Mouse (Mus musculus): ENCODE results near the gene Scd4. TPM values are rescaled to one million over a fixed set of nuclear protein-coding genes. Genes with fewer than 3 reads are reported as not detected.
"Not testable (repeated sequence)": the region's sequence is repeated elsewhere in the genome, so short reads cannot be mapped to it uniquely, and the experiment has no call there.

Gene Scd4
- polyA plus RNA-seq, 1 experiment from 2014 or later = 0.05 TPM

DNA sequence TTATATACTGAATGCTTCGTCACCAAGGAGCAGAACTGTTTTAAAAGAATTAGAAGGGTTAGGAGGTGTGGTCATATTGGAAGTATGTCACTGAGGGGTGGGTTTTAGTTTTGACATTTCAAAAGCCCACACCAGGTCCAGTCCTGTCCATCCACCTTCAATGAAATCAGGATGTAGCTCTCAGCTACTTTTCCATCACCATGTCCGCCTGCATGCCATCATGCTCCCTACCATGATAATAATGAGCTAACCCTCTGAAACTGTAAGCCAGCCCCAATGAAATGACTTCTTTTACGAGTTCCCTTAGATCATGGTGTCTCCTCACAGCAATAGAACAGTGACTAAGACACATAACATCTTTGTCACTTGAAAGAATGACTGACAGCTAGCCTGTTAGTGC, 12.6 kb upstream of the Scd4 start:
- H3K27me3 ChIP-seq = no peaks in the 10 kb centered on the region
- no peak overlapping the region for H3K4me3 ChIP-seq (replicated peaks)
- ATAC-seq (ENCODE audit: low read depth) = no peak
- no peak overlapping the region for H3K9ac ChIP-seq
- H3K27ac ChIP-seq = no peak overlapping the region
- H3K9me3 ChIP-seq (replicated peaks) = no peaks in the 10 kb centered on the region
- WGBS (ENCODE audit: insufficient replicate concordance) = 67% methylated on average over 3 of the region's 3 CpGs
- no peak overlapping the region for H3K4me2 ChIP-seq
- peaks cover 3% of the 10 kb centered on the region for H3K4me1 ChIP-seq (replicated peaks)
- H3K36me3 ChIP-seq = no peaks in the 10 kb centered on the region
- DNase-seq = no peak

DNA sequence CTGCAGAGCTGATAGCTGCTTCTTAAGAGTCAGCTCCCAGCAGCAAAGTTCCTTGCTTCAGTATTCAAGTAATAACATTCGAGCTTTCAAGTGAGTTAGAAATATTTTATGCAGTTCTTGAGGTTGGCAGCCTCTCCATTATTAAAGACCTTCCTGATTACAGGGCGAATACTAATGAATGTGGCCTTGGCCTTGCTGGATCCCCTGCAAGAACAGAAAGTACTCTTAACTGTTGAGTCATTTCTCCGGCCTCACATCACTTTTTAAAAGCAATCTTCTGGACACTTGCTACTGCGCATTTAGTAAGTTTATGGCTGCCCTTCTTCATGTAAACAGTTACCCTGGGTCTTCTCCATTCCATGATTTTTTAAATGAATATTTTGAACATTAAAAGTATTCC, 11.7 kb upstream of the Scd4 start:
- Histone ChIP-seq H3K27ac (no peak overlapping the region), H3K27me3 (no peaks in the 10 kb centered on the region), H3K4me1 (replicated peaks) (no peaks in the 10 kb centered on the region), H3K4me3 (replicated peaks) (no peak overlapping the region), H3K9ac (no peak overlapping the region), H3K9me3 (replicated peaks) (no peaks in the 10 kb centered on the region), H3K4me2 (no peak overlapping the region), H3K36me3 (no peaks in the 10 kb centered on the region)
- DNase-seq = no peak
- no peak for ATAC-seq (ENCODE audit: low read depth)
- WGBS (ENCODE audit: insufficient replicate concordance) = 62% methylated on average over 4 of the region's 4 CpGs

DNA sequence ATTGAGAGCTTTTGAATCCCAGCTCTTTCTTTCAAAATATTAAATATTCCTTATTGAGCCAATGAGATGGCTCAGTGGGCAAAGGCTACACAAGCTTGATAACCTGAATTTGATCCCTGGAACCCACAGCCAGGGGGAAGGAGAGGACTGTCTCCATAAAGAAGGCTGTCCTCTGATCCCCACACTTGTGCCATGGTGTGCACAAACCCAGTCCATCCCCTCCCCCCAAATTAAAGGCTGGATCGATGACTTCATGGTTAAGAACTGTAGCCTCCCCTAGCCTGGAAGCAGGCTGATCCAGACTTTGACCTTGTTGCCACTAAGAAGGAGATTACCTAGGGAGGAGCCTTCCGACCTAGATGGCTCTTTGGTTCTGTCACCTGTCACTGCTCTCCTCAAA, 11.3 kb upstream of the Scd4 start:
- no peaks in the 10 kb centered on the region for H3K27me3 ChIP-seq
- WGBS (ENCODE audit: insufficient replicate concordance) = 65% methylated on average over 2 of the region's 2 CpGs
- no peak for ATAC-seq (ENCODE audit: low read depth)
- no peak for DNase-seq
- no peak overlapping the region for H3K4me2 ChIP-seq
- H3K27ac ChIP-seq = no peak overlapping the region
- no peaks in the 10 kb centered on the region for H3K36me3 ChIP-seq
- H3K9me3 ChIP-seq (replicated peaks) = no peaks in the 10 kb centered on the region
- no peaks in the 10 kb centered on the region for H3K4me1 ChIP-seq (replicated peaks)
- no peak overlapping the region for H3K4me3 ChIP-seq (replicated peaks)
- H3K9ac ChIP-seq = no peak overlapping the region

DNA sequence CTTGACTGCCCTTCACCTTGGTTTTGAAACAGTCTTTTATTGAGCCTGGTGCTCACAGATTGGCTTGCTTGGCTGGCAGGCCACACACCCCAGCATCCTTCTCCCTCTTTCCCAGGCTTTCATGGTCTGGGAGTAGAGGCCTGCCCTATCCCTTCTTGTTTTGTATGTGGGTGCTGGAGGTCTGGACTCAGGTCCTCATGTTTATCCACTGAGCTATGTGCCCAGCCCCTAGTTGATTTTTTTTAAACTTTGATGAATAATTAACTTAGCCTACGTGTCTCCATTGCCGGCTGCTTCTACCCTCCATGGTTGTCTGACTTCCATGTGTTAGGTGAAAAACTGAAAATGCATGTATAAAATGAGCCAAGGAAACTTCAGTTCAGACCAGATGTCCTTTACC, 3.3 kb upstream of the Scd4 start:
- Histone ChIP-seq H3K4me3 (replicated peaks) (no peak overlapping the region), H3K9ac (no peak overlapping the region)

DNA sequence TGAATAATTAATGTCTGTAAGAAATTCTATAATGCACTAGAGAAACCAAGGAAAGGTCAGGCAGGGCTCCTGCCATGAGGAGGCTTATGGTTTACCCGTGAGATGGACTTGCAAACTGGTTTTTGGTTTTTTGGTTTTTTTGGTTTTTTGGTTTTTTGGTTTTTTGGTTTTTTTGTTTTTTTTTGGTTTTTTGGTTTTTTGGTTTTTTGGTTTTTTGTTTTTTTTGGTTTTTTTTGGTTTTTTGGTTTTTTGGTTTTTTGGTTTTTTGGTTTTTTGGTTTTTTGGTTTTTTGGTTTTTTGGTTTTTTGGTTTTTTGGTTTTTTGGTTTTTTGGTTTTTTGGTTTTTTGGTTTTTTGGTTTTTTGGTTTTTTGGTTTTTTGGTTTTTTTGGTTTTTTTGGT, 1.8 kb upstream of the Scd4 start:
- DNase-seq; ATAC-seq (ENCODE audit: low read depth); H3K4me1 ChIP-seq (replicated peaks); H3K9me3 ChIP-seq (replicated peaks); H3K9ac ChIP-seq; H3K27me3 ChIP-seq; H3K4me3 ChIP-seq (replicated peaks); H3K27ac ChIP-seq; H3K4me2 ChIP-seq; H3K36me3 ChIP-seq: not testable (repeated sequence)
- 83% methylated on average over 1 of the region's 1 CpGs for WGBS (ENCODE audit: insufficient replicate concordance)

More for the DNA sequence above, 3.3 kb upstream of the Scd4 start:
- no peak overlapping the region for H3K27ac ChIP-seq
- H3K9me3 ChIP-seq (replicated peaks) = no peaks in the 10 kb centered on the region; the same call in 1 of the 2 replicates
- DNase-seq (no peak), ATAC-seq (ENCODE audit: low read depth) (no peak)
- H3K36me3 ChIP-seq = no peaks in the 10 kb centered on the region
- 63% methylated on average over 2 of the region's 2 CpGs for WGBS (ENCODE audit: insufficient replicate concordance)
- no peaks in the 10 kb centered on the region for H3K4me1 ChIP-seq (replicated peaks)
- H3K27me3 ChIP-seq = 0 out of 2 replicates have a peak, but pooled peaks cover 3% of the 10 kb centered on the region
- H3K4me2 ChIP-seq = no peak overlapping the region

DNA sequence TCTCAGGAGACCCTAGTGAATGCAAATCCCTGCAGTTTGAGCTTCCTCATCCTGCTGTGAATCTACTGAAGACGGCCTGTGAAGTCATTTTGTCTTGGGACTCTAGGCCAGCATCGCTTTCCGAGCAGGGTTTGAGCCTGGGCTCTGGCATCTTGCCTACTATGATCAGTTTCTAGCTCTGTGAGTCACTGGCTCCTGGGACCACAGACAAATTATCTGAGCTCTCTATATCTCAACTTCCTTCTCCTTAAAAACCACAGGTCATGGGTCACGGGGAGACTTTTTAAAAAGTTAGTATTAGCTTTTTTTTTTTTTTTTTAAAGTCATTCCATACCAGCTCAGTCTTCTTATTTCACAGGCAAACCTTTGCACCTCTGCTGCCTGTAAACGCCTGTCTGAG, 981 bp upstream of the Scd4 start:
- Histone ChIP-seq H3K4me2 (no peak overlapping the region), H3K9me3 (replicated peaks) (no peaks in the 10 kb centered on the region; the same call in 1 of the 2 replicates), H3K9ac (no peak overlapping the region), H3K4me3 (replicated peaks) (no peak overlapping the region), H3K27ac (no peak overlapping the region), H3K27me3 (0 out of 2 replicates have a peak, but pooled peaks cover 6% of the 10 kb centered on the region), H3K36me3 (no peaks in the 10 kb centered on the region), H3K4me1 (replicated peaks) (no peaks in the 10 kb centered on the region)
- ATAC-seq (ENCODE audit: low read depth) (no peak), DNase-seq (no peak)
- WGBS (ENCODE audit: insufficient replicate concordance) = 50% methylated on average over 5 of the region's 5 CpGs

DNA sequence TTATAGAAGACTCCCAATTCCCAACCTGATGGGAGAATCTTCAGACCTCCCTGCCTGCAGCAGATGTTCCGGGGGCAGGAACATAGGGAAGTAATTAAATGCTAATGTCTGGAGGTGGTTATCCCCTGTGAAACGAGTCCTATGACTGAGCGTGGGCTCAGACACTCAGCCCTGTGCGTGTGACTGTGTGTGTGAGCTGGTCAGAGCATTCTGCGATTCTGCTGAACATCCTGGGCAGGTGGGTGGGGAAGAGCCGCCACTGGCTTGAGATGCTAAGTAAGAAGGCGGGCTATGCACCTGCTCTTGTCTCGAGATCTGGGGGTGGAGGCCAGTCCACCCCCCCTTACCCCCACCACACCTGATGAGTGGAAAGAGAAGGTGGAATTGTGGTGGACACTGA, 566 bp upstream of the Scd4 start:
- DNase-seq = no peak
- no peak for ATAC-seq (ENCODE audit: low read depth)
- H3K36me3 ChIP-seq = no peaks in the 10 kb centered on the region
- H3K4me1 ChIP-seq (replicated peaks) = no peaks in the 10 kb centered on the region
- H3K27ac ChIP-seq = no peak overlapping the region
- no peaks in the 10 kb centered on the region; the same call in 1 of the 2 replicates for H3K9me3 ChIP-seq (replicated peaks)
- 54% methylated on average over 8 of the region's 8 CpGs for WGBS (ENCODE audit: insufficient replicate concordance)
- no peak overlapping the region for H3K4me2 ChIP-seq
- 0 out of 2 replicates have a peak, but pooled peaks cover 6% of the 10 kb centered on the region for H3K27me3 ChIP-seq
- H3K4me3 ChIP-seq (replicated peaks) = no peak overlapping the region
- H3K9ac ChIP-seq = no peak overlapping the region

DNA sequence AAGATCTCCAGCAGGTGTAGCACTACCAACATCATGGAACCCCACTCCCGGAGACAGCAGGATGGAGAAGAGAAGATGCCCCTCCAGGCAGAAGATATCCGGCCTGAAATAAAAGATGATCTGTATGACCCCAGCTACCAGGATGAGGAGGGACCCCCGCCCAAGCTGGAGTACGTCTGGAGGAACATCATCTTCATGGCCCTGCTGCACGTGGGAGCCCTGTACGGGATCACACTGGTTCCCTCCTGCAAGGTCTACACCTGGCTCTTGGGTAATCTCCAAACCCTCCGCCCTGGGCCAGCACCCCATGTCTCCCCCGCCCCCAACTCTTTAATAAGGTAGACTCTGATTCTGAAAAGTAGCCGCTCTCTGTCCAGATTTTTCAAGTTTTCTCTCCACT, 1.1 kb downstream of the Scd4 start:
- Histone ChIP-seq H3K27me3 (0 out of 2 replicates have a peak, but pooled peaks cover 6% of the 10 kb centered on the region), H3K4me2 (no peak overlapping the region), H3K9me3 (replicated peaks) (no peaks in the 10 kb centered on the region), H3K4me3 (replicated peaks) (no peak overlapping the region), H3K4me1 (replicated peaks) (no peaks in the 10 kb centered on the region), H3K9ac (no peak overlapping the region), H3K36me3 (no peaks in the 10 kb centered on the region), H3K27ac (no peak overlapping the region)
- DNase-seq (no peak), ATAC-seq (ENCODE audit: low read depth) (no peak)
- 61% methylated on average over 9 of the region's 9 CpGs for WGBS (ENCODE audit: insufficient replicate concordance)

DNA sequence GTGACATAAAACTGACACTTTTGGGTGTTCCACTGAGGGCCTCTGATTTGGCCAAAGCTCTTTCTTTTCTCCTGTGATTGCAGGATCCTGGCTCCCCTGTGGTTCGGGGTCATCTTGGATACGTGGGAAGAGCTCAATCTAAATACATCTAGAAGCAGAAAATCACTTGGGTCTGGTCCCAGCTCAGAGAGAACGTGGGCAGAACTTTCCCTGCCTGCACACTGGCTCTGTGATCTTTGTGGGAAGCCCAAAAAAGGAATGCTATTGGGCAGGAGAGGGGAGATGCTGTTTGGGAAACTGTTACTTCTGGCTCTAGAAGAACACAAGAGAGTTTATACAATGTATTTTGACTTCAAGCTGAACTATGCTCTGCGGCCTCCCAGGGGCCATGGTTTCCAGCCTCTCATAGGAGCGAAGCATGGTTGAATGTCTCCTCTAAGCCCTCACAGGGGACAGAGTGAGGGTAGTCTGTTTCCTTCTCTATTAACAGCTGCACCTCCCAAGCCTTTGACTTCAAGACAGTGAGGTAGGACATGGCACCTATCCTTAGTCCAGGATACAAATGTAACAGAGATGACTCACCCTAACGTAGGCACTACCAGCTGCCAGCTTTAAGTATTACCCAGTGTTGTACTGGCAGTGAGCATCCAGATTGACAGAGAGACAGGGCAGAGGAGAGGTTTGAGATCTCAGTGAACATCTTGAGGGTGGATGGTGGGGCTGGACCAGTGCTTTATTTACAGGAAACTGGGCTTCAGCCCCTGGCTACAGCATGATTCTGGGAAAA, 3.2 kb downstream of the Scd4 start:
- ATAC-seq (ENCODE audit: low read depth) (no peak), DNase-seq (no peak)
- no peaks in the 10 kb centered on the region for H3K36me3 ChIP-seq
- H3K4me2 ChIP-seq = no peak overlapping the region
- no peak overlapping the region for H3K9ac ChIP-seq
- WGBS (ENCODE audit: insufficient replicate concordance) = 63% methylated on average over 6 of the region's 6 CpGs
- no peaks in the 10 kb centered on the region for H3K4me1 ChIP-seq (replicated peaks)
- no peaks in the 10 kb centered on the region for H3K9me3 ChIP-seq (replicated peaks)
- 0 out of 2 replicates have a peak, but pooled peaks cover 6% of the 10 kb centered on the region for H3K27me3 ChIP-seq
- no peak overlapping the region for H3K27ac ChIP-seq
- no peak overlapping the region for H3K4me3 ChIP-seq (replicated peaks)

DNA sequence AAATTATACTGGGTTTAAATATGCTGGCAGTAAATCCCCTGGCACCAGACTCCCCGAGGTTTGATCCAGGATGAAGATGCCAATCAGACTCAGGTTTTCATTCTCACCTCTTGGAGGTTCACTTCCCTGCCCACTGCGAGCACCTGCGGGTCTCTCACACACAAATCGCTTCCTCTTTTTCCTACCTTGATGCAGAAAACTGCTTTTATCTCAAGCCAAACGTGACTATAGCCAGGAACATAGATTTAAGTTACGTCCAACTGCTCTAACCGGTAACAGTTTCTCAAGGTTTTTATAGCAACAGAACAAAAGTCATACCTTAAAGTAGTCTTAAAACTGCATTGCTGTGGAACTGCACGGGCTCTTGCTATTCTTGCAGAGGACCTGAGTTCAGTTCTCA, 16.8 kb downstream of the Scd4 start:
- WGBS (ENCODE audit: insufficient replicate concordance) = 62% methylated on average over 8 of the region's 8 CpGs

DNA sequence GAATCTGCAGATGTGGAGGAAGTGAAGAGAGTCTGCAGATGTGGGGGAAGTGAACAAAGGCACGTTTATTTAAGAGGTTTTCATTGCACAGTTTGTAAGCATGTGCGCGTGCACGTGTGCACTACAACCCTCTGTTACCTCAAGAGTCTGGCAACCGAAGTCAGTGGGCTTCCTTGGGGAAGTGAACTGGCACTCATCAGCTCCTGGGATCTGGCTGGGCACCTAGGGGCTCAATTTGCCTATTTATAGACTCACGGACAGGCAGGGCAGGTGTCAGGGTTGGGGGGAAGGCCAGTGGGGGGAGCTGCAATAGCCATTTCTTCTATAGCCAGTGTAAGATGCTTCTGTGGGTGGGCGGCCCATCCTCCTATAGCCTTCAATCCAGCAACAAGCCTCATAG, 18.9 kb downstream of the Scd4 start:
- Histone ChIP-seq H3K36me3 (no peaks in the 10 kb centered on the region), H3K9me3 (replicated peaks) (no peaks in the 10 kb centered on the region), H3K4me2 (no peak overlapping the region), H3K4me1 (replicated peaks) (no peaks in the 10 kb centered on the region), H3K27me3 (no peaks in the 10 kb centered on the region), H3K27ac (no peak overlapping the region), H3K9ac (no peak overlapping the region), H3K4me3 (replicated peaks) (no peak overlapping the region)
- no peak for DNase-seq
- 67% methylated on average over 7 of the region's 7 CpGs for WGBS (ENCODE audit: insufficient replicate concordance)
- ATAC-seq (ENCODE audit: low read depth) = no peak

More for the DNA sequence above, 16.8 kb downstream of the Scd4 start:
- Histone ChIP-seq H3K27ac (no peak overlapping the region), H3K4me1 (replicated peaks) (no peaks in the 10 kb centered on the region), H3K9ac (no peak overlapping the region), H3K9me3 (replicated peaks) (no peaks in the 10 kb centered on the region), H3K27me3 (no peaks in the 10 kb centered on the region), H3K4me3 (replicated peaks) (no peak overlapping the region), H3K36me3 (no peaks in the 10 kb centered on the region), H3K4me2 (no peak overlapping the region)
- DNase-seq = no peak
- ATAC-seq (ENCODE audit: low read depth) = no peak

DNA sequence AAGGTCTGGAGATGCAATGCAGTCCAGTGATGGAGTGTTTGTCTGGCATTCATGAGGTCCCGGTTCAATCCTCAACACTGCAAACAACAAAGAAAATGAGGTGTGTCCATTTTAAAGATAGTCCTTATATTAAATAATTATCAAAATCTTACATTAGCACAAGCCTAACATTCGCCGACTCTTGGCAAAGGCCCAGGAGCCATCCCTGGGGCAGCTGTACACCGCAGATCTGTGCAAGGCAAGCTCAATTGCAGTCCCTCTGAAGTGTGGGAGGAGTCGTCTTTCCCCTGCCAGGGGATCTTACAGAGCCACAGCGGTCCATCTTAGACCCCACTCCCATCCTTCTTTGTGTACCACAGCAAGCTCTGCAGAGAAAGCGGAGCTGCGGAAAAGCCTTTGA, 25.8 kb downstream of the Scd4 start:
- H3K4me3 ChIP-seq (replicated peaks) = no peak overlapping the region

More for the DNA sequence above, 25.8 kb downstream of the Scd4 start:
- no peak overlapping the region for H3K9ac ChIP-seq
- ATAC-seq (ENCODE audit: low read depth) (no peak), DNase-seq (no peak)
- no peak overlapping the region for H3K4me2 ChIP-seq
- 64% methylated on average over 8 of the region's 8 CpGs for WGBS (ENCODE audit: insufficient replicate concordance)
- no peaks in the 10 kb centered on the region for H3K27me3 ChIP-seq
- H3K9me3 ChIP-seq (replicated peaks) = no peaks in the 10 kb centered on the region
- H3K36me3 ChIP-seq = no peaks in the 10 kb centered on the region
- no peak overlapping the region for H3K27ac ChIP-seq
- peaks cover 6% of the 10 kb centered on the region; the same call in 1 of the 2 replicates for H3K4me1 ChIP-seq (replicated peaks)

Data from liver, embryonic 13.5 days (tissue).